16 mouse cellular contexts compared by ENCODE assay signal in genomic region chr9:32714487-32714886, GRCm38 (mm10).
DNase-seq lines count a peak whose midpoint lies in the region; ATAC-seq lines count a peak whose summit lies in the region.
"Had no signal": no experiment of that assay in that cellular context is flagged by ENCODE, and none has a peak within 500 bp of the region (broad histone marks: within the 10 kb centered on the region; RNA-seq: fewer than 3 reads in every experiment).

No protein-coding gene starts in this region.

- no peak overlapping the region for H3K9ac ChIP-seq in lung, embryonic 16.5 days (ENCODE audit: low read length)
- H3K9ac ChIP-seq: forebrain, postnatal 0 days; liver, postnatal 0 days; neural tube, embryonic 15.5 days had no signal

- peak overlapping the region; percentile 28; the same call in 1 of the 2 replicates for H3K27ac ChIP-seq in lung, embryonic 16.5 days (ENCODE audit: low read length)
- peak overlapping the region; percentile 58; the same call in 1 of the 2 replicates for H3K27ac ChIP-seq in limb, embryonic 10.5 days
- H3K27ac ChIP-seq: neural tube, embryonic 15.5 days had no signal

- H3K4me3 ChIP-seq in lung, embryonic 16.5 days (ENCODE audit: low read length): no peak overlapping the region
- no peak overlapping the region for H3K4me3 ChIP-seq in limb, embryonic 10.5 days
- H3K4me3 ChIP-seq: neural tube, embryonic 15.5 days had no signal

- ATAC-seq in lung, embryonic 16.5 days (ENCODE audit: low read depth): no peak
- ATAC-seq: forebrain, postnatal 0 days; inflammation-experienced regulatory T-cells, adult 6 months; liver, postnatal 0 days had no signal

- H3K9me3 ChIP-seq in lung, embryonic 16.5 days (ENCODE audit: control insufficient read depth, low read length): no peaks in the 10 kb centered on the region
- no peaks in the 10 kb centered on the region for H3K9me3 ChIP-seq in limb, embryonic 10.5 days (replicated peaks)
- H3K9me3 ChIP-seq: neural tube, embryonic 15.5 days had no signal

- H3K4me1 ChIP-seq in lung, embryonic 16.5 days (replicated peaks; ENCODE audit: control insufficient read depth, insufficient read depth, low read length): peaks cover 91% of the 10 kb centered on the region
- H3K4me1 ChIP-seq in limb, embryonic 10.5 days: peaks cover 97% of the 10 kb centered on the region

- no peaks in the 10 kb centered on the region for H3K36me3 ChIP-seq in lung, embryonic 16.5 days (ENCODE audit: control insufficient read depth, insufficient read depth, low read length)
- H3K36me3 ChIP-seq in limb, embryonic 10.5 days: no peaks in the 10 kb centered on the region
- H3K36me3 ChIP-seq: neural tube, embryonic 15.5 days had no signal

- H3K4me2 ChIP-seq in lung, embryonic 16.5 days (ENCODE audit: low read depth, low read length): no peak overlapping the region
- H3K4me2 ChIP-seq: neural tube, embryonic 15.5 days had no signal

- peak; percentile 42 for DNase-seq in gastrocnemius, adult 18-20 months (ENCODE audit: low spot score)
- no peak for DNase-seq in gastrocnemius, postnatal 25 days
- DNase-seq in lung, postnatal 14 days: no peak
- DNase-seq in 3T3-L1 (ENCODE audit: low read depth, low spot score): peak; percentile 97
- DNase-seq in limb, embryonic 10.5 days (ENCODE audit: low spot score): no peak
- DNase-seq in urinary bladder, adult 2 months (ENCODE audit: low spot score): no peak
- no peak for DNase-seq in frontal cortex, postnatal 36 days (ENCODE audit: low spot score in 2 of 2)
- DNase-seq: adrenal gland, postnatal 14 days; cerebellum, adult 8-10 months; forebrain, postnatal 0 days; kidney, adult 9 months; liver, postnatal 0 days; right cerebral cortex, postnatal 4 days had no signal

- H3K27me3 ChIP-seq in lung, embryonic 16.5 days (ENCODE audit: control insufficient read depth, insufficient read depth, low read depth, low read length): no peaks in the 10 kb centered on the region
- no peaks in the 10 kb centered on the region for H3K27me3 ChIP-seq in limb, embryonic 10.5 days (ENCODE audit: low read depth, poor library complexity, severe bottlenecking)

- 63% methylated on average over 7 of the region's 7 CpGs for WGBS in lung, embryonic 16.5 days
- 77% methylated on average over 7 of the region's 7 CpGs for WGBS in limb, embryonic 10.5 days

Comparison
In these comparisons a context has a peak if more than half of its experiments do, and no peak if none do; other contexts are left out.
1. DNase-seq: peak in gastrocnemius, adult 18-20 months (single experiment) and 3T3-L1 (single experiment); none in gastrocnemius, postnatal 25 days (single experiment), lung, postnatal 14 days (single experiment), limb, embryonic 10.5 days (single experiment), urinary bladder, adult 2 months (single experiment) and frontal cortex, postnatal 36 days (0 of 2).